8 mouse cellular contexts compared by ENCODE assay signal in genomic region chr16:50799145-50799794, GRCm38 (mm10).
DNase-seq lines count a peak whose midpoint lies in the region; ATAC-seq and TF ChIP-seq lines count a peak whose summit lies in the region.

No protein-coding gene starts in this region.

- no peaks in the 10 kb centered on the region for H3K27me3 ChIP-seq in testis, adult 2 months (ENCODE audit: control insufficient read depth, insufficient read depth, low read length)
- H3K27me3 ChIP-seq in cerebellum, adult 2 months (ENCODE audit: control insufficient read depth, insufficient read depth, low read length) = no peaks in the 10 kb centered on the region
- H3K27me3 ChIP-seq in kidney, postnatal 0 days (ENCODE audit: insufficient read depth, low read length) = no peaks in the 10 kb centered on the region
- no peaks in the 10 kb centered on the region for H3K27me3 ChIP-seq in liver, embryonic 14.5 days (ENCODE audit: control insufficient read depth, insufficient read depth, low read length)

- H3K9ac ChIP-seq in kidney, postnatal 0 days (ENCODE audit: low read depth, low read length) = no peak overlapping the region
- no peak overlapping the region for H3K9ac ChIP-seq in liver, embryonic 14.5 days (replicated peaks)

- ATAC-seq in frontal cortex, adult (ENCODE audit: low TSS enrichment) = peak; percentile 99
- peak; percentile 57; the same call in 1 of the 2 replicates for ATAC-seq in kidney, postnatal 0 days (replicated peaks; ENCODE audit: low FRiP score, low read depth)
- ATAC-seq in liver, embryonic 14.5 days (ENCODE audit: insufficient read depth) = no peak
- no peak for ATAC-seq in erythroid progenitor cell, adult 5-6 weeks (replicated peaks; ENCODE audit: low FRiP score, poor library complexity, severe bottlenecking)

- WGBS in cerebellum, adult 2 months = 57% methylated on average over 10 of the region's 10 CpGs
- 52% methylated on average over 10 of the region's 10 CpGs for WGBS in kidney, postnatal 0 days
- 41% methylated on average over 10 of the region's 10 CpGs for WGBS in liver, embryonic 14.5 days (ENCODE audit: insufficient replicate concordance)

- no peak for TF ChIP-seq EP300 in liver, embryonic 14.5 days (IDR thresholded peaks at IDR 0.05; ENCODE audit: low read depth)

- DNase-seq in testis, postnatal 14 days (ENCODE audit: low spot score) = no peak
- peak; percentile 23 to 32 for DNase-seq in cerebellum, adult 2 months
- peak; percentile 87 for DNase-seq in kidney, postnatal 0 days (ENCODE audit: low spot score)
- DNase-seq in liver, embryonic 14.5 days (ENCODE audit: low read depth in 3 of 3, low spot score in 3 of 3) = no peak
- DNase-seq in retina, embryonic 14.5 days (ENCODE audit: low spot score) = peak; percentile 78

- H3K4me2 ChIP-seq in kidney, postnatal 0 days (ENCODE audit: low read length) = no peak overlapping the region
- no peak overlapping the region for H3K4me2 ChIP-seq in liver, embryonic 14.5 days (ENCODE audit: low read depth)

- H3K4me3 ChIP-seq in testis, adult 2 months (ENCODE audit: control insufficient read depth, low read depth, low read length) = no peak overlapping the region
- H3K4me3 ChIP-seq in cerebellum, adult 2 months (replicated peaks; ENCODE audit: insufficient read depth, low read depth, low read length) = no peak overlapping the region
- no peak overlapping the region for H3K4me3 ChIP-seq in kidney, postnatal 0 days (replicated peaks; ENCODE audit: low read depth, low read length)
- no peak overlapping the region for H3K4me3 ChIP-seq in liver, embryonic 14.5 days (ENCODE audit: insufficient read depth in 1 of 2, low read depth in 2 of 2, low read length in 2 of 2)

- H3K27ac ChIP-seq in testis, adult 2 months (ENCODE audit: control insufficient read depth, insufficient read depth, low read depth, low read length) = no peak overlapping the region
- no peak overlapping the region for H3K27ac ChIP-seq in cerebellum, adult 2 months (ENCODE audit: insufficient read depth, low read length)
- H3K27ac ChIP-seq in kidney, postnatal 0 days = no peak overlapping the region
- no peak overlapping the region for H3K27ac ChIP-seq in liver, embryonic 14.5 days

- TF ChIP-seq CTCF in testis, adult 2 months (IDR thresholded peaks at IDR 0.05; ENCODE audit: control insufficient read depth, insufficient read depth, insufficient replicate concordance, low read depth, low read length) = peak; percentile 39; the same call in 1 of the 2 replicates
- TF ChIP-seq CTCF in cerebellum, adult 2 months (IDR thresholded peaks at IDR 0.05; ENCODE audit: borderline replicate concordance, insufficient read depth, low read depth, low read length) = peak; percentile 55; the same call in 1 of the 2 replicates
- peak; percentile 85 for TF ChIP-seq CTCF in kidney, postnatal 0 days (IDR thresholded peaks at IDR 0.05; ENCODE audit: low read depth)
- peak; percentile 33 for TF ChIP-seq CTCF in liver, embryonic 14.5 days (IDR thresholded peaks at IDR 0.05; ENCODE audit: low read depth)

- no peaks in the 10 kb centered on the region for H3K9me3 ChIP-seq in kidney, postnatal 0 days (replicated peaks; ENCODE audit: low read length)
- H3K9me3 ChIP-seq in liver, embryonic 14.5 days (ENCODE audit: control insufficient read depth, low read length) = no peaks in the 10 kb centered on the region

- H3K36me3 ChIP-seq in testis, adult 2 months (ENCODE audit: control insufficient read depth, insufficient read depth, low read length) = no peaks in the 10 kb centered on the region
- H3K36me3 ChIP-seq in kidney, postnatal 0 days (ENCODE audit: insufficient read depth, low read length) = no peaks in the 10 kb centered on the region
- H3K36me3 ChIP-seq in liver, embryonic 14.5 days (replicated peaks; ENCODE audit: control insufficient read depth, insufficient read depth, low read depth) = no peaks in the 10 kb centered on the region

- no peak for TF ChIP-seq POLR2A in testis, adult 2 months (IDR thresholded peaks at IDR 0.05; ENCODE audit: control insufficient read depth, low read depth, low read length)
- no peak for TF ChIP-seq POLR2A in cerebellum, adult 2 months (IDR thresholded peaks at IDR 0.05; ENCODE audit: borderline replicate concordance, insufficient read depth, low read length)

- no peaks in the 10 kb centered on the region for H3K4me1 ChIP-seq in testis, adult 2 months (ENCODE audit: control insufficient read depth, insufficient read depth, low read length)
- H3K4me1 ChIP-seq in cerebellum, adult 2 months (ENCODE audit: control insufficient read depth, insufficient read depth, low read length) = no peaks in the 10 kb centered on the region
- H3K4me1 ChIP-seq in kidney, postnatal 0 days (replicated peaks; ENCODE audit: insufficient read depth, low read length) = 0 out of 2 replicates have a peak, but pooled peaks cover 5% of the 10 kb centered on the region
- H3K4me1 ChIP-seq in liver, embryonic 14.5 days (replicated peaks; ENCODE audit: control insufficient read depth in 2 of 2, insufficient read depth in 2 of 2, low read length in 1 of 2) = no peaks in the 10 kb centered on the region

Comparison
In these comparisons a context has a peak if more than half of its experiments do, and no peak if none do; other contexts are left out.
1. CTCF ChIP-seq: peak in every context shown above with its lines; median percentile 85 in kidney, postnatal 0 days; 55 in cerebellum, adult 2 months; 39 in testis, adult 2 months; 33 in liver, embryonic 14.5 days.
2. DNase-seq: peak in cerebellum, adult 2 months (2 of 2), kidney, postnatal 0 days (single experiment) and retina, embryonic 14.5 days (single experiment); none in testis, postnatal 14 days (single experiment) and liver, embryonic 14.5 days (0 of 3).
3. ATAC-seq: peak in frontal cortex, adult (single experiment) and kidney, postnatal 0 days (single experiment); none in liver, embryonic 14.5 days (single experiment) and erythroid progenitor cell, adult 5-6 weeks (single experiment).